Mouse (Mus musculus) T-cell, adult 2 months (primary cell): ENCODE measurements at regions not wholly inside any gene's neighbourhood (a gene's known extent, or its start where the extent isn't known, plus 50 kb on each side); places are given as distances from the start of the nearest gene placed in this dataset.

Experiments used
- DNase-seq: peaks from one replicate; pipeline ENCODE4 v3.0.0; 2022; ENCODE audit warnings: low spot score

GRCm38 (mm10) chr16:95892356-95892755 lies 98.4 kb downstream of the Psmg1 start:
- no peak for DNase-seq

DNA sequence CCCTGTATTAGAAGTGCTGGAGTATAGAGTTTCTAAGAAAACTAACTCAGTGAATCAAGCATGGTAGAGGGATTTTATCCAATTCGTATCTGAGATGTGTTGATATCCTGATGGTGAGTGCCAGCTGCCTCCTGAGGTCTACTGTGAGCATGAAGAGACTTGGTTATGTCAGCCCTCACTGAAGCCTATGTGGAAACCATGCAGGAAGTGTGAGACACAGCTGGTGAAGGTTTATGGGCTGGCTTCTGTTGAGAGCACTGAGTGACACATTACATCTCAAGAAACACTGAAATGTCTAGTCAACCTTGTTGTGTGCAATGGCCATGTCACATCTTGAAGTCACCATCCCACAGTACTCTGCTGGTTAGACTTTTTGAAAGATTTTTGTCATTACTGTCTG lies 104.6 kb downstream of the Psmg1 start:
- DNase-seq, result no peak

- DNase-seq, result no peak
These were observed 117.5 kb downstream of the Psmg1 start for GRCm38 (mm10) chr16:95873297-95873696.

DNA sequence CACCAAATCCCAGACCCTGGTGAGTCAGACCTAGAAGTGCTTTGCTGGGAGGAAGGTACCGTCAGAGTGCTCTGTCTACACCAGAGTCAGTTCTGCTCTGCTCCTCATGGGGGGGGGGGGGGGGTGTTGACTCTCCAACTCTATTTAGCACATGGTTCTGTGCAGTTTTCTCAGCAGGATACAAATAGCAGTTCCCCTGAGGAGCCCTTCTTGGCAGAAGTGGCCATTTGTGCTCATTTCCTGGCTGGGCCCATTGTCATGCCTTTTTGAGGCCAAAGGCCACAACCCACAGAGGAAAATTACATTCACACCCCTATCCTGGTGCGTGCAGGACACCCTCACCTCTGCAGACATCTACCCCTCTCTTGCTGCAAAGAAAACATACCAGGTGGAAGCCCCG lies 118.3 kb downstream of the Psmg1 start:
- DNase-seq, result no peak

- DNase-seq, result no peak
These were observed 120.5 kb downstream of the Psmg1 start for GRCm38 (mm10) chr16:95870291-95870690.

DNA sequence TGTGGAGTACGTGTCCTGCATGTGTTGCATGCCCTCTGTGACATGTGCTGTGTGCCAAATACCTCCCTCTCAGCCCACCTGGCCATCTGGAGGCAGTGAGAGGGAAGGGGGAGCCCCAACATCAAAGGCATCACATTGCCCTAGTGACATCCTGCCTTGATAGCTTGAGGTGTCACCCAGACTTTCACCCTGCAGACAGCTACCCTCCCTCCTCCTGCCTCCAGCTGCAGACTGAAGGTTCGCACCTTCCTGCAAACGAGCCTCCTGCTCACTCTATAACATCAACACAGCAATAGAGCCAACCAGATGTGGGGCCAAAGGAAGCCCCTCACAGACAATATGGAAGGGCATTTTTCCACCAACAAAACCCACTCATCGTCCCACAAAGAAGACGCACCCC lies 121.3 kb downstream of the Psmg1 start:
- peak; percentile 86 for DNase-seq

DNA sequence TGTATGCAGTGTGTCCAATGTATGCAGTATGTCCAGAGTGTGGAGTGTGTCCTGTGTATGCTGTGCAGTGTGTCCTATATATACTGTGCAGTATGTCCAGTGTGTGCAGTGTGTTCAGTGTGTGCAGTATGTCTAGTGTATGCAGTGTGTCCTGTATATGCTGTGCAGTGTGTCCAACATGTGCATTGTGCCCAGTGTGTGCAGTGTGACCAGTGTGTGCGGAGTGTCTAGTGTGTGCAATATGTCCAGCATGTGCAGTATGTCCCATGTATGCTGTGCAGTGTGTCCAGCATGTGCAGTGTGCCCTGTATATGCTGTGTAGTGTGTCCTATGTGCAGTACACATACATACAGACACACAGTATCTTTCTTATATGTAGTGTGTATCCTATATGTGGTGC lies 121.9 kb downstream of the Psmg1 start:
- no peak for DNase-seq

GRCm38 (mm10) chr16:95867516-95867915 lies 123.2 kb downstream of the Psmg1 start:
- no peak for DNase-seq

GRCm38 (mm10) chr16:95866866-95867420 lies 123.8 kb downstream of the Psmg1 start:
- DNase-seq, result no peak

GRCm38 (mm10) chr16:95865603-95866002 lies 125.2 kb downstream of the Psmg1 start:
- no peak for DNase-seq

- no peak for DNase-seq
These were observed 126.1 kb downstream of the Psmg1 start for GRCm38 (mm10) chr16:95864646-95865045.

DNA sequence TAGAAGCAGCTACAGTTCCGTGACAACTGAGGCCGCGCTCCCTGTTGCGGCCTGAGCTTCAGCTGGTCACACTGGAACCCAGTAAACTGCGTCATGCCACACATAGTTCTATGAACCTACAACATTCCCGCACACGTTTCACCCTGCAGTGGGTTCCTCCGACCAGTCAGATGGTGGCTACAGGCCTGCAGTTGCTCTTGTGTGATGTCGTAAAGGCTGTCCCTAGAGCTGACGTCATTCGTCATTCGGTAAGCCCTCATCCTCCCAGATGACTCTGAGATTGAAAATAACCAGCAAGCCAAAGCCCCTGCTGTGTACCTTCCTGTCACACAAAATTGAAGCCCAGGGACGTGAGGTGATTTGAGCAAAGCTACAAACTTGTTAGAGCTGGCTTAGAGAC lies 126.7 kb downstream of the Psmg1 start:
- DNase-seq, result peak; percentile 22

DNA sequence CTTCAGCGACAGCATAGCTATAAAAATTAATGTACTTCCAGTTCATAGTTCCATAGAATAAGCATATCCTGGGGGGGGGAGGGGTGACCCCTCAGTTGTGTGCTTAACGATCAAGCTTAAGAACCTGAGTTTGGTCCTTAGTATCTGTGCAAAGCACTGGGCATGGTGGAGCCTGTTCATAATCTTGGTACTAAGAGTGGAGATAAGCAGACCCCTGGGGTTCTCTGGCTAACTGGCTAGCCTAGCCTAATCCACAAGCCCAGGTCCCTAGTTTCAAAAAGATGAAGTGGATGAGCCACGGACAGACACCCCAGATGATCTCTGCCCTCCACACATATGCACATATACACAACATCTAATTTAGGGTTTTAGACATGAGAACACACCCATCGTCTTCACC lies 127.2 kb downstream of the Psmg1 start:
- no peak for DNase-seq

GRCm38 (mm10) chr16:95862621-95863020 lies 128.1 kb downstream of the Psmg1 start:
- DNase-seq, result peak; percentile 12

GRCm38 (mm10) chr16:95861231-95861690 lies 129.5 kb downstream of the Psmg1 start:
- no peak for DNase-seq

DNA sequence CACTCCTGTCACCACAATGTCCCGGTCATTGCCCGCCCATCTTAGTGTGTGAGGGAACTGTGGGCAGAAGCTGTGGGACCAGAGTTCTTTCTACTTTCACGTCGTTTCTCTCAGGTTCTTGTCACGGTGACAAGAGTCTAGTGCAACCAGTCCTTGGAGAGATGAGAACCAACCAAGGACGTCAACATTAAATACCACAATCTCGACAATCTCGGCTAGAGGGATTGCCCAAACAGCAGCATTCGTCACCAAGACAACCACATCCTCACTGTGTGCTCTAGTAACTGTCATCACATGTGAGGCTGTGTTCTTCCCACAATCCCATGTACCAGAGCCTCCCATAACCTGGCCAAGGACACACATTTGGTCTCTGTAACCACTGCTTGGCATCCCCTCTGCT lies 129.9 kb downstream of the Psmg1 start:
- peak; percentile 85 for DNase-seq

GRCm38 (mm10) chr16:95860111-95860510 lies 130.6 kb downstream of the Psmg1 start:
- DNase-seq, result no peak

GRCm38 (mm10) chr16:95857403-95857802 lies 133.4 kb downstream of the Psmg1 start:
- no peak for DNase-seq

GRCm38 (mm10) chr16:95855230-95855629 lies 135.5 kb downstream of the Psmg1 start:
- no peak for DNase-seq

DNA sequence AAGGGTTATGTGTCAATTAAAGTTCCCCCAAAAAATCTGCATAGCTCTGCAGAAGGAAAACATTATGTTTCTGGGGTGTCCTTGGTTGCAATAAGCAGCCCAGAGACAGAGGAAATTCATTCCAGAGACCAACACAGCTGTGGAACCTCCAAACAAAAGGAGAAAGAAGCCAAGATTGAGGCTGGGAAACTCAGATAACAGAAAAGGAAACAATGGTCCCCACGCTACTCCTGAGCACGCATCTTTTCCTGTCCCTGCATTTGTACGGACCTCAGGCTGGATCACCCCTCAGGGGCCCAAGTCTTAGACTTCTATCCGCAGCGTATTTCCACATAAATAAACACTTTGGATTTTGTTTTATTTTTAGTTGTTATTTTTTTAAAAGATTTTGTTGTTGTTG lies 138.9 kb downstream of the Psmg1 start:
- DNase-seq, result no peak

DNA sequence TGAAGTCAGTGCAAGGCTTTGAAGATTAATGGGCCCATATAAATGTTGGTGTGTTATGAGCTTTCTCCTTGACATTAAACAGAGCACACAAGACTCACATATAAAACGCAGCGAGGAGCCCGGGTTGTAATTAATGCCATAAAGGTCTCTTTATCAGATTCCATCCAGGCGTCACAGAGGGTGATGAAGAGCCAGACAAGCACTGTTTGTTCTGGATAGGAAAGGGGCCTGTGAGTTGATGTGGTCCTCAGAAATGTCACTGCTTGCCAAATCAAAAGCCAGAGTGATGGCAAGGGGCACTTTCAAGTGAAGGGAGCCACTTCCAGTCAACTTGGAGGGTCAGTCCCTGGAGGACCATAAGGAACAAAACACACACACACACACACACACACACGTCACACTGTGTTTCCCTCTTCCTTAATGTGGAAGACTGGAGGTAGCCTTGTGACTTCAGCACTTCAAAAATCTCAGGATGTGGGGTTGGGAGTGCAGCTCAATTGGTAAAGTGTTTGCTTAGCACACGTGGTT lies 142.1 kb downstream of the Psmg1 start:
- DNase-seq, result no peak

- no peak for DNase-seq
These were observed 142.8 kb downstream of the Psmg1 start for GRCm38 (mm10) chr16:95847765-95848483.

GRCm38 (mm10) chr16:95845323-95845860 lies 143.5 kb downstream of the Ets2 start:
- DNase-seq, result no peak
